Mouse (Mus musculus) testis, adult 2 months (tissue): ENCODE data around the gene Dnm3.

Experiments used
- CTCF ChIP-seq: fragments of 200-500 bp; IDR thresholded peaks from 2 replicates; pipeline ENCODE4 v1.5.1; 2012; ENCODE audit warnings: low read depth, mild to moderate bottlenecking, inconsistent platforms, low read length, moderate library complexity; ENCODE audit not compliant: control insufficient read depth, insufficient read depth, insufficient replicate concordance
- POLR2A ChIP-seq: fragments of 200-500 bp; IDR thresholded peaks from 2 replicates; pipeline ENCODE4 v1.6.1; 2012; ENCODE audit warnings: low read depth, mild to moderate bottlenecking, inconsistent platforms, low read length, moderate library complexity; ENCODE audit not compliant: control insufficient read depth

DNA sequence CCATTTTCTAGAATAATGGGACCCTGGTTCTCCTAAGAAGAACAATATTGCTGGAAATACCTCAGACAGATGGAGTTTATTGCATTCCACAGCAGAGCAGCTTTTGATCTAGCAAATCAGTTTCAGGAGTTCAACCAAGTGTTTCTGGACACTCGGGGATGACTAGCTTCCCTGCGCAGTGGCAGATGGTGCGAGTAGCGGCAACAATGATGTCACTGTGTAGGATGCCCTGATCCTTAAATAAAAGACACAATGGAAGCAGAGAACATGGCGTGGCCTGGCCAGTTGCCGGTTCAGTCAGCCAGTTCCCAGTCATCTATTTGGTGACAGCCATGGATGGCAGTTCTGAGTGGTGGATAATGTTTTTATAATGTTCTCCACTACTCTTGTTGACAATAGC lies 400.4 kb downstream of the Dnm3 start:
- TF ChIP-seq CTCF: no peak
- no peak for TF ChIP-seq POLR2A
